Mouse (Mus musculus): ENCODE measurements around the gene Dgki.

DNA sequence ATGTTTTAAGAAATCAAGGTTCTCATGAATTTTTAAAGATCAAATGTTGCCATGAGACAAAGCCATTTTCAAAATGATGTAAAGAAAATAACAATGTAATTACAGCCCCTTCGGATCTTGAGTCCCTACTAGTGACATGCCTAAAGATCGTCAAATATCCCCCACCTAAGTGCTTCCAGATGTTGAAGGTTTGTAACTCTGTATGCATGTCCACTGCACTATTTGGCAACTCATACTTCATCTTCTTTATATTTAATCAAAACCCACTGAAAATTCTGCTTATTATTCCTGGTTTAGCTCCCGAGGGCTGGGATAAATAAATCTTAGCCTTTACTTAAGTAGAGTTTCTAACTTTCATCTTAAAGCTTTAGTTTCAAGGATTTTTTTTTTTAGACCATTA, 458.3 kb downstream of the Dgki start:
- TF ChIP-seq CTCF (IDR thresholded peaks at IDR 0.05; ENCODE audit: low read depth, low read length) (no peak), POLR2A (IDR thresholded peaks at IDR 0.05; ENCODE audit: insufficient read depth, low read length) (no peak), EP300 (IDR thresholded peaks at IDR 0.05; ENCODE audit: insufficient read depth, low read depth, low read length) (no peak)
